Mouse (Mus musculus) spleen, embryonic (tissue): ENCODE measurements around the gene Krtap14.

Experiments used
- CTCF ChIA-PET: fragments of 350-600 bp; sonication (Branson Sonifier 250); formaldehyde crosslinking; loops from one replicate; lab custom pipeline; 2022; lab: Charles Lee

Gene Krtap14

DNA sequence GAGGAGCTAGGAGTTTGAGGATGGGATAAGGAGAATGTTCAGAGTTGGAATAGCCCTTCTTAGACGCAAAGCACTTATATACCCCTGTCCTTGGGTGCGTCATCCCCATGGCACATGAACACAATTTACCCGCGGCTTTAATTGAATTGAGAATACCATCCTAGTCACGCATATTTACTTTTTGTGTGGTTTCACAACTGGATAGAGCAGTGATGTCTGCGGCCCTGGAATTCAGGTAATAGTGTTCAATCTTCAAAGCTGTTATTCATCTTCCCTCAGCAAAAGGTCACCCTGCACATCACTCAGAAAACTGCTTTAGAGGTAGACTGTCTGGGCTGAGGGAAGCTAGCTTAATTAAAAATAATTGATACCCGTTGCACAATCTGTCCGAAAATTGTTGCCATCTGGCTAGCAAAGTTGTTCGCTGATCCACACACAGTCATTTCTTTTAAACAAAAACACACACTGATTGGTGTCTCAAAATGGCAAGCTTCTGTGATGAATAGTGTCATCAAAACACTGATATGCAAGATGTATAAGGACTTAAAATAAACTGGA is at the start of gene Krtap14:
Gene Krtap14, minus strand, starts transcription at position 51 of the 558 bp plus-strand sequence.
- CTCF ChIA-PET = no interaction called here

GRCm38 (mm10) chr16:88874169-88874568 is 48.2 kb upstream of the Krtap14 start, which contains the start of gene Krtap19-2:
TSS of gene Krtap19-2 (minus strand) at chr16:88874269.
- CTCF ChIA-PET = no interaction called here

GRCm38 (mm10) chr16:88869311-88869710 is 43.4 kb upstream of the Krtap14 start, which contains the start of gene Krtap19-1:
TSS of gene Krtap19-1 (minus strand) at chr16:88869411.
- CTCF ChIA-PET = no interaction called here

- CTCF ChIA-PET = no interaction called here
These were observed 39.0 kb upstream of the Krtap14 start for GRCm38 (mm10) chr16:88864887-88865407.

GRCm38 (mm10) chr16:88851450-88851849 is 25.5 kb upstream of the Krtap14 start:
- CTCF ChIA-PET = no interaction called here

GRCm38 (mm10) chr16:88848558-88848957 is 22.6 kb upstream of the Krtap14 start:
- CTCF ChIA-PET = interaction anchor here (0.6 kb wide), 1 partner anchor 19 kb away, joined by 3 read pairs; no protein-coding TSS in a partner anchor

- CTCF ChIA-PET = no interaction called here
These were observed 21.4 kb upstream of the Krtap14 start for GRCm38 (mm10) chr16:88847363-88847762.

- CTCF ChIA-PET = no interaction called here
These were observed 1.0 kb upstream of the Krtap14 start for GRCm38 (mm10) chr16:88826978-88827377.

- CTCF ChIA-PET = no interaction called here
These were observed 2.2 kb downstream of the Krtap14 start for GRCm38 (mm10) chr16:88823736-88824135.

GRCm38 (mm10) chr16:88820066-88820465 is 5.9 kb downstream of the Krtap14 start, which contains the start of gene Krtap15:
TSS of gene Krtap15 (plus strand) at chr16:88820215.
- CTCF ChIA-PET = no interaction called here

GRCm38 (mm10) chr16:88811827-88812226 is 14.1 kb downstream of the Krtap14 start, which contains the start of gene Gm20741:
TSS of gene Gm20741 (minus strand) at chr16:88812220.
- CTCF ChIA-PET = no interaction called here

- CTCF ChIA-PET = no interaction called here
These were observed 39.2 kb downstream of the Krtap14 start for GRCm38 (mm10) chr16:88786786-88787185.

DNA sequence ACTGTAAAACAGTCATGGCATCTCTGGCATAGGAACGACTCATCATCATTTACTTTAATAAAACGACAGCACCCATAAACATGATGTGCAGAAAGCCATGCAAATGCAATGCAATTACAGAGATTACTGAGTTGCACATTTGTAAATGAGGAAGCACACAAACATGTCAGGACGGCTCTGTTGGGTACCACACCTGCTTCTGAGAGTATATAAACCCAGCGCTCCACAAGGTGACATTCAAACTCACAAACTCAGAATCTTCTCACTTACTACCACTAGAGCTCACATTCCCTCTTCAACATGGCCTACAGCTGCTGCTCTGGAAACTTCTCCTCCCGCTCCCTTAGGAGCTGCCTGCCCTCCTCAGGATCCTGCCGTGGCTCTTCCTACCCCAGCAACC is 48.3 kb downstream of the Krtap14 start, which contains the start of gene Gm5965:
Gene Gm5965, plus strand, starts transcription at position 301 of the 400 bp plus-strand sequence.
- CTCF ChIA-PET = no interaction called here

DNA sequence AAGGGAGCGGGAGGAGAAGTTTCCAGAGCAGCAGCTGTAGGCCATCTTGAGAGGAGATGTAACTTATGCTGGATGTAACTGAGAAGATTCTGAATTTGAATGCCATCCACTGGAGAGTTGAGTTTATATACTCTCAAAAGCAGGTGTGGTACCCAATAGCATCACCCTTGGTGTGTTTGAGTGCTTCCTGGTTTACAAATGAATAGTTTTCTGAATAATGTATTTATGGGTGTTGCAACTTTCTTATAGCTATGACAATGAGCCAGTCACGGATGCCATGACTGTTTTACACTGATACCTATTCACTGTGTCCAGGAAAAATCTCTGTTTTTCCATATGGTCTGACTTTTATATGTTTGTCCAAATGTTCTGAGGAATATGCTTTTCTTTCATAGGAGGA is 51.8 kb downstream of the Krtap14 start, which contains the start of gene 2310057N15Rik:
Gene 2310057N15Rik, minus strand, starts transcription at position 101 of the 400 bp plus-strand sequence.
- CTCF ChIA-PET = no interaction called here
